Mouse (Mus musculus) erythroblast, adult 5-6 weeks (primary cell): ENCODE data around the gene Ddx42. TPM values are rescaled to one million over a fixed set of nuclear protein-coding genes. Genes with fewer than 3 reads are reported as not detected.

Experiments used
- ATAC-seq: replicated peaks from 2 replicates; pipeline ENCODE4 v1.8.0; 2016; ENCODE audit warnings: moderate number of reproducible peaks, mild to moderate bottlenecking, moderate TSS enrichment, inconsistent platforms; ENCODE audit not compliant: poor library complexity, low FRiP score, severe bottlenecking
- total RNA-seq, 2 experiments: library from RNA; stranded (forward) in 1 of 2; stranded (reverse) in 1 of 2; fragments of 150-400 nt in 1 of 2; fragments of 200-764, 138-1000 nt in 1 of 2; gene quantifications; 2 replicates each; pipeline versions ENCODE4 v1.2.3 to v1.2.4; 2015 to 2017; ENCODE audit warnings: low replicate concordance in 2 of 2

Gene Ddx42
- total RNA-seq, 2 experiments from 2014 or later = 13.4 to 18.8 TPM

DNA sequence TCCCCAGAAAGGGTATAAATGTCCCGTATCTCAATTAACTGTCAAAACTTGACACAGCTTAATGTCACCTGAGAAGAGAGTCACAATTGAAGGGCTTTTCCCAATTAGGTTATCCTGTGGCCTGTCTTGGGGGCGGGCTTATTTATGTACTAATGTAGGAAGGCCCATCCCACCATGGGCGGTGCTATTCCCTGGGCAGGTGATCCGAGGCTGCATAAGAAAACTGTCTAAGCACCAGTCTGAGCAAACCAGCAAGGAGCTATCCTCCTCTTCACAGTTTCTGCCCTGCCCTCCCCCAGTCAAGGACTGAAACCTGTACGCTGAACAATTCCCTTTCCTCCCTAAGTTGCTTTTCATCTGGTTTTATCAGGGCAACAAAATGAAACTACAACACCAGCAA lies 73.7 kb downstream of the Ddx42 start:
- no peak for ATAC-seq

DNA sequence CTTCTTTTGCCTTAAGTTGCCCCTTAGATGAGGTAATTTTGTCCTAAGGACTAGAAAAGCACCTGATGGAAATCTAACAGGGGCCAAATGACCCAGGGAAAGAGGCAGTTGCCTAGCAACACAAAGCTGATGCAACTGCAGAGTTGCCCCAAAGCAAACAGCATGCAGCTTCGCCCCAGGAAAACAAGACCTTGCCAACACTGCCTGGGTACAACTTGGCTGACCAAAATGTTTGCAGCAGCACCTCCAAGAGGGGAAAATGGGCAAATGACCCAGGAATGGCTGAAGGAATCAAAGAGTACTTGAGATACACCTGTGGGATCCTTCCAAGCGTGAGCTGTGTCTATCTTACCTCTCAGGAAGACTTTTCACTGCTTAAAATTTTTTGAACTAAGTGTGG lies 75.1 kb downstream of the Ddx42 start:
- ATAC-seq = no peak

Other genes with a start within 250 kb of the Ddx42 start
- 0.96 and 7.3 TPM in 2 replicates for gene Ace, start 249.0 kb upstream of the Ddx42 start, total RNA-seq (2015; ENCODE audit: low replicate concordance)
- 2.3 and 5.3 TPM in 2 replicates for gene Ace, start 249.0 kb upstream of the Ddx42 start, total RNA-seq (2017; ENCODE audit: low replicate concordance)
- not detected in 2 replicates for gene Ace3, start 222.3 kb upstream of the Ddx42 start, total RNA-seq (2015; ENCODE audit: low replicate concordance)
- not detected in 2 replicates for gene Ace3, start 222.3 kb upstream of the Ddx42 start, total RNA-seq (2017; ENCODE audit: low replicate concordance)
- gene Kcnh6, start 208.8 kb upstream of the Ddx42 start, total RNA-seq (2015; ENCODE audit: low replicate concordance) = not detected in 2 replicates
- gene Kcnh6, start 208.8 kb upstream of the Ddx42 start, total RNA-seq (2017; ENCODE audit: low replicate concordance) = 0.68 TPM in 1 of 2 replicates, not detected in the other
- gene Dcaf7, start 180.1 kb upstream of the Ddx42 start, total RNA-seq (2015; ENCODE audit: low replicate concordance) = 20.5 and 25.9 TPM in 2 replicates
- 20.2 and 27.3 TPM in 2 replicates for gene Dcaf7, start 180.1 kb upstream of the Ddx42 start, total RNA-seq (2017; ENCODE audit: low replicate concordance)
- 1.2 and 1.9 TPM in 2 replicates for gene Taco1, start 150.9 kb upstream of the Ddx42 start, total RNA-seq (2015; ENCODE audit: low replicate concordance)
- 0.17 and 8.5 TPM in 2 replicates for gene Taco1, start 150.9 kb upstream of the Ddx42 start, total RNA-seq (2017; ENCODE audit: low replicate concordance)
- 2.9 and 6.3 TPM in 2 replicates for gene Map3k3, start 132.3 kb upstream of the Ddx42 start, total RNA-seq (2015; ENCODE audit: low replicate concordance)
- 5.2 and 11.7 TPM in 2 replicates for gene Map3k3, start 132.3 kb upstream of the Ddx42 start, total RNA-seq (2017; ENCODE audit: low replicate concordance)
- not detected in 2 replicates for gene Gm10840, start 56.1 kb upstream of the Ddx42 start, total RNA-seq (2015; ENCODE audit: low replicate concordance)
- gene Gm10840, start 56.1 kb upstream of the Ddx42 start, total RNA-seq (2017; ENCODE audit: low replicate concordance) = not detected in 2 replicates
- 43.2 and 53.5 TPM in 2 replicates for gene Limd2, start 56.1 kb upstream of the Ddx42 start, total RNA-seq (2015; ENCODE audit: low replicate concordance)
- gene Limd2, start 56.1 kb upstream of the Ddx42 start, total RNA-seq (2017; ENCODE audit: low replicate concordance) = 7.4 and 14.3 TPM in 2 replicates
- 3.8 and 11.5 TPM in 2 replicates for gene Strada, start 14.8 kb upstream of the Ddx42 start, total RNA-seq (2015; ENCODE audit: low replicate concordance)
- gene Strada, start 14.8 kb upstream of the Ddx42 start, total RNA-seq (2017; ENCODE audit: low replicate concordance) = 4.9 and 5.7 TPM in 2 replicates
- 11.5 and 15.2 TPM in 2 replicates for gene Ccdc47, start 582 bp upstream of the Ddx42 start, total RNA-seq (2015; ENCODE audit: low replicate concordance)
- gene Ccdc47, start 582 bp upstream of the Ddx42 start, total RNA-seq (2017; ENCODE audit: low replicate concordance) = 38.8 and 57.4 TPM in 2 replicates
- gene Ftsj3, start 39.2 kb downstream of the Ddx42 start, total RNA-seq (2015; ENCODE audit: low replicate concordance) = 6.0 and 7.5 TPM in 2 replicates
- 24.0 and 29.1 TPM in 2 replicates for gene Ftsj3, start 39.2 kb downstream of the Ddx42 start, total RNA-seq (2017; ENCODE audit: low replicate concordance)
- 11.7 and 23.8 TPM in 2 replicates for gene Psmc5, start 39.2 kb downstream of the Ddx42 start, total RNA-seq (2015; ENCODE audit: low replicate concordance)
- gene Psmc5, start 39.2 kb downstream of the Ddx42 start, total RNA-seq (2017; ENCODE audit: low replicate concordance) = 30.6 and 49.8 TPM in 2 replicates
- gene Smarcd2, start 56.0 kb downstream of the Ddx42 start, total RNA-seq (2015; ENCODE audit: low replicate concordance) = 15.9 and 17.1 TPM in 2 replicates
- gene Smarcd2, start 56.0 kb downstream of the Ddx42 start, total RNA-seq (2017; ENCODE audit: low replicate concordance) = 41.4 and 51.1 TPM in 2 replicates
- gene Tcam1, start 59.7 kb downstream of the Ddx42 start, total RNA-seq (2015; ENCODE audit: low replicate concordance) = 0.42 TPM in 1 of 2 replicates, not detected in the other
- 0.56 TPM in 1 of 2 replicates, not detected in the other for gene Tcam1, start 59.7 kb downstream of the Ddx42 start, total RNA-seq (2017; ENCODE audit: low replicate concordance)
- gene Gh, start 84.9 kb downstream of the Ddx42 start, total RNA-seq (2015; ENCODE audit: low replicate concordance) = not detected in 2 replicates
- not detected in 2 replicates for gene Gh, start 84.9 kb downstream of the Ddx42 start, total RNA-seq (2017; ENCODE audit: low replicate concordance)
- 10.7 and 16.1 TPM in 2 replicates for gene Cd79b, start 97.8 kb downstream of the Ddx42 start, total RNA-seq (2015; ENCODE audit: low replicate concordance)
- gene Cd79b, start 97.8 kb downstream of the Ddx42 start, total RNA-seq (2017; ENCODE audit: low replicate concordance) = 3.2 and 7.2 TPM in 2 replicates
- gene Scn4a, start 136.4 kb downstream of the Ddx42 start, total RNA-seq (2015; ENCODE audit: low replicate concordance) = not detected in 2 replicates
- gene Scn4a, start 136.4 kb downstream of the Ddx42 start, total RNA-seq (2017; ENCODE audit: low replicate concordance) = not detected in 2 replicates
- not detected in 2 replicates for gene Prr29, start 148.5 kb downstream of the Ddx42 start, total RNA-seq (2015; ENCODE audit: low replicate concordance)
- not detected in 2 replicates for gene Prr29, start 148.5 kb downstream of the Ddx42 start, total RNA-seq (2017; ENCODE audit: low replicate concordance)
- 9.8 and 10.7 TPM in 2 replicates for gene Icam2, start 171.1 kb downstream of the Ddx42 start, total RNA-seq (2015; ENCODE audit: low replicate concordance)
- gene Icam2, start 171.1 kb downstream of the Ddx42 start, total RNA-seq (2017; ENCODE audit: low replicate concordance) = 4.0 and 13.7 TPM in 2 replicates